Mouse (Mus musculus) cerebellum, adult 11 months (tissue): ENCODE measurements around the gene Fn1.

Experiments
- DNase-seq: peaks from one replicate; pipeline ENCODE4 v3.0.0; 2022

The Fn1 gene

DNA sequence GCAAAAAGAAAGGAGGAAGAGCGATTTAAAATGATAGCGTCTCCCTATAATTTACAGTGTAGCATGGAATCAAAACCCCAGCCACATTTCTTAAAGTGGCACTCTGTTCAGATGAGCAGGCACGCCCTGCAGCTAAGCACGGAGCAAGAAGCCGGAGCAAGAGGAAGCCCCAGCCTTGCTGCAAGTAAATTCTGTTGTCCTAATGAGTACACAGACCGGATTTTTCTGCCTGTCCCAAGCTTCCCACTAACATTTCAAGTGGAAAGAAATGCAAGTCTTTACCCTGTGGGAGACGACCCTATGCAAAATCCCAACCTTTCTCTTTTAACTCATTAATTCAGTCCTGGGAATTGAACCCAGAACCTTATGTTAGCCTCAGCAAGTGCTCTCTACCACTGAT lies 4.8 kb downstream of the Fn1 start:
- no peak for DNase-seq

DNA sequence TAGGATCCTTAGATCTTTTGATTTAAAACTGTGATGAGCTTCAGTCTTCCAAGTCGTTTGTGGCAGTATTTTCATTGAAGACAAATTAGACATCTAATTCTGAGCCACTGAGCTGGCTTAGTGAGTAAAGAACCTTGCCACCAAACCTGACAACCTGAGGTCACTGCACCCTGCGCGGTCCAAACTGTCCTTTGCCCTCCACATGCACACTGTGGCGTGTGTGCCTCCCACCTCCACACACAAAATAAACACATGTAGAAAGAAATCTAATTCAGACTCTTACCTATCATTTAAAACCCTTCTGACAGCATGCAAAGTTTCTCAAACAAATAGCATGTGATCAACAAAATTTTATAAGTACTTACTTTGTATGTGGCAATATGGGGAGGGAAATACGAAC lies 6.2 kb downstream of the Fn1 start:
- no peak for DNase-seq

DNA sequence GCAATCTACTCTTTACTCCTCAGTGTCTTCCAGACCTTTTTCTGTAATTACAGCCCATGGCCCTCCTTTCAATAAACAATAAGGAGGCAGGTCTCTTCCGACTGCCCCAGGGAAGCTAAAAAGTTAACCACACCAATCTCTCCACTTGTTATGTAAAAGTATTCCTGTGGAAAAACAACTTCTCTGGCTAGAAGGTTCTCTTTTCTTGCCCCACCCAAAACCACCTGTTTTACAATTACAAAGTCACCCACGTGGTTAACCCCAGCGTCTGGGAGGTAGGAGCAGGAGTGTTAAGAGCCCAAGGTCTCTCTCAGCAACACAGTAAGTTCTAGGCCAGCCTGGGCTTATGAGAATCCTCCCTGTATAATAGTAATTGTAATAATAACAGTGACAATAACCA lies 7.0 kb downstream of the Fn1 start:
- DNase-seq = no peak

DNA sequence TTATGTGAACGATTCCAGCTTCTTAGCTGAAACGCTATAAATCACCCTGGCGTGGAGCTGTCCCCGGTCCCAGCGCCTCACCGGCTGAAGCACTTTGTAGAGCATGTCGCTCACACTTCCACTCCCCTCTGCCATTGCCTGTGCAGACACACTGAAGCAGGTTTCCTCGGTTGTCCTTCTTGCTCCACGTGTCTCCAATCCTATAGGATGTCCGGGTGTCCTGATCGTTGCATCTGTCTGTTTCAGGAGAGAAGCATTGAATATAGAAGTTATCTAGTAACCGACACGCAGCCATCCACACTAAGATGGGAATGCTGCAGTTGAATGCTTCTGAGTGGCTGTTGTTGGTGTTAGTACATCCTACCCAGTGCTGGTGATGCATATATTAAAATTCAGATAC lies 7.5 kb downstream of the Fn1 start:
- DNase-seq = no peak

DNA sequence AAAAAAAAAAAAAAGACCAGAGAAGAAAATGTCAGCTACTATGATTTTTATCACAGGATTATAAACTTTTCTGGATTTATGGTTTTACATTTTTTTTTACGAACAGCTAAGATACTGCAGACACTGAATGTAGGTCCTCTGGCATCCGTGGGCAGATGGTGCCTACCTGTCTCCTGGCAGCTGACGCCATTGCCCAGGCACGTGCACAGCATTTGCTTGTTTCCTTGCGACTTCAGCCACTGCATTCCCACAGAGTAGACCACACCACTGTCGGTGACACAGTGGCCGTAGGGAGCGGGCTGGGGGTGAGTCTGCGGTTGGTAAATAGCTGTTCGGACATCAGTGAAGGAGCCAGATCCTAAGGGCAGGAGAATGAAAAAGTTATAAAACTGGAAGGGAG lies 10.2 kb downstream of the Fn1 start:
- no peak for DNase-seq

DNA sequence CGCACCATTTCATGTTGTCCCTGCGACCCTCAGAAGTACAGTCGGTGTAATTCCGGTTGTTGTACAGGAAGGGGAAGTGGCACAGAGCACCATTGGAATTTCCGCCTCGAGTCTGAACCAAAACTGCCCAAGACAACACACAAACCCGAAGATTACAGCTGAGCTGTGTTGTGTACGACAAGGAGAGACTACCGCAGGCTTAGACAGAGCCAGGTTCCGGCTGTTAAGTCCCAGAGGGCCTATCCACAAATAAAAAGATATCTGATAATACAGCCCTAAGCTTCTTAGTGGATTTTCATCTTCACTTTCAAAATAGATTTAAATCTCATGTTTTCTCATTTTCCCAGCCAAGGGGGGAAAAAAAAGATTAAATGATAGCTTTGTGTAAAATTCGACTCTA lies 11.8 kb downstream of the Fn1 start:
- no peak for DNase-seq

DNA sequence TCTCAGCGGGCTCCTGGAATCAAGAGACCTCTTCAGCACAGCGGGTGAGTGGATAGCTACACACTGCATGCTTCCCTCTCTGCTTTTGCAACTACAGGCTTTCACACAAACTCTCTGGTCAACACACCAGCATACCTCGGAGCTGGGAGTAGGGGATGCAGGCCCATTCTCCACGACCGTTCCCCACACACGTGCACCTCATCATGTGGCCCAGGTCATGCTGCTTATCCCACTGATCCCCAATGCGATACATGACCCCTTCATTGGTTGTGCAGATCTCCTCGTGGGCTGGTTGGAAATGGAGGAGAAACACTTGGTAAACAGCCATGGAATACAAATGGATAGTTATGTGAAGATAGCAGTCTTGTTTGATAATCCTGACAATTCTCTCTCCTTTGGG lies 12.8 kb downstream of the Fn1 start:
- no peak for DNase-seq

DNA sequence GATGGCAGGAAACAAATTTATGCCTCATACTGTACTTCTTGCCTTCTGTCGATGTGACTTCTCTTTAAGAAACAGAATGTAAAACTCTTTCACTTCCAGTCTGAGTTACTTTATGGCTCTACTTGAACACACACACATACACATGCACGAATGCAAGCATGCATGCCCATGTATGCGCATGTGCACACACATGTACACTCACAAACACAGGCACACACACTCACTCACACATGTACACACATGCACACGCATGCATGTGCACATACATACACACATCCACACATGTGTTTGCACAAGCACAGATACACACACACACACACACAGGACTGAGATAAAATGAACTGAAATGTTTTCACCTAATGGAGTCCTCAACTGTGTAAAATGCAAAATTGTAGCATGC lies 16.3 kb downstream of the Fn1 start:
- DNase-seq = no peak

DNA sequence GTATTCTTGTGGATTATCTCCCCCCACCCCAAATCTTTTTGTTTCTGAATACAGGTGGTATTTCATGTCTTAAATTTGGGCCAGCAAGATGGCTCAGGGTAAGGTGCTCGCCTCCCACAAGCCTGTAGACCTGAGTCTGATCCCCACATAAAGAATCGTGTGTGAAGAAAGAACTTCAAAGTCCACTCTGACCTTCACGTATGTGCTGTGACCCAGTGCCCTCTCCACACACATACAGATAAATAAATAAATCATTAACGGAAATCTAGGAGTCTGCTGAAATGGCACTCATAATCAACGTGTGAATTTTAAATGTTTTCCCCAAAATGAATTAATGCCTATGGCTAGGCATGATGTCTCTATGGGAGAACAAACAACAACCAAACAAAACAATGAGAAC lies 16.9 kb downstream of the Fn1 start:
- DNase-seq = no peak

DNA sequence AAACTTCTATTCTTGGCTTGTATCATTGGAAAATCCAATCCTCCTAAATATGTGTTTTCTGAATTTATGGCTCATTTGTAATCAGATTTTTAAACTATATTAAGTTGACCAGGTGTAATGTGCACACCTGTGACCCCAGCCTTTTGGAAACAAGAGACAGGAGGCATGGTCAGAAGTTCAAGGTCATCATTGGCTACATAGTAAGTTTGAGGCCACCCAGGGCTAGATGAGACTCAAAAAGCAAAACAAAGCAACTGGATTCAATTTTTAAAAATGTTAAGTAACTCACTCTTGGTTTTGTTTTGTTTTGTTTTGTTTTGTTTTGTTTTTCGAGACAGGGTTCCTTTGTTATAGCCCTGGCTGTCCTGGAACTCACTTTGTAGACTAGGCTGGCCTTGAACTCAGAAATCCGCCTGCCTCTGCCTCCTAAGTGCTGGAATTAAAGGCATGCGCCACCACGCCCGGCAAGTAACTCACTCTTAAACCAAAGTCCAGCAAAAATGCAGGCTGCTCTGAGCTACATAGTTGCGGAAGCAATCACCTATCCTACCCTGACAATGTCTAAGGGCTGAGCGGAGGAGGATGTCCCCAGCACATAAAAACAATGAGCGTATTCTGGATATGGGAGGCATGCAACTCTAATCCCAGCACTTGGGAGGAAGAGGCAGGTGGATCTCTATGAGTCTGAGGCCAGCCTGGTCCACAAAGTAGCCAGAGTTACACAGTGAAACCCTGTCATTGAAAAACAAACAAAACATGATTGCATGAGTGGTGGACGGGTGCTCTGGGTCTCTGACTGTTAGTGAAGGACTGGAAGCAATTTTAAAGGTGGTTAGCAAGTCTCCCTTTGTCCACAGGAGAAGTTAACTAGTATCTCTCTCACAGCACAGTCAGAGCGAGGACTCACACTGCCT lies 17.6 kb downstream of the Fn1 start:
- no peak for DNase-seq

DNA sequence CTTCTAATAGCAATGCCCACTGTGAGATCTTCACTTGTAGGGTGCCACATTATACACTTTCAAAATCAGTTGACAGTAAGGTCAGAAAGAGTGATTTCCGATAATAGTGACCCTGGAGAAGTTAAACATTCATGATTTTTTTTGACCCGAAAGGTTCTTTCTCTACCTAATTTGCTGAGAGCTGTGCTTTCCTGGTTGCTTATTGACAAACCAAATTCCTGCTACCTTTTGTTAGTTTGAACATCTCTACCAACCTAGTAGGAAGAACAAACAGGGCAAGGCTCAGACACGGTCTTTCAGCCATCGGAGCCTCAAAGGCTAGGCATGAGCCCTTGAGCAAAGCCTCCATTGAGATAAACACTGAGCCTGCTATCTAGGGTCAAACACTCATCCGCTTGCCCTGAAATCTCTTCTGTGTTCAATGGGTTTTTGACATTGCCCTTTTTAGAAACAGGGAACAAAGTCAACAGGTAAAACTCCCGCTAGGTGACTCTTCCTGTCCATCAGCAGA lies 18.5 kb downstream of the Fn1 start:
- no peak for DNase-seq

DNA sequence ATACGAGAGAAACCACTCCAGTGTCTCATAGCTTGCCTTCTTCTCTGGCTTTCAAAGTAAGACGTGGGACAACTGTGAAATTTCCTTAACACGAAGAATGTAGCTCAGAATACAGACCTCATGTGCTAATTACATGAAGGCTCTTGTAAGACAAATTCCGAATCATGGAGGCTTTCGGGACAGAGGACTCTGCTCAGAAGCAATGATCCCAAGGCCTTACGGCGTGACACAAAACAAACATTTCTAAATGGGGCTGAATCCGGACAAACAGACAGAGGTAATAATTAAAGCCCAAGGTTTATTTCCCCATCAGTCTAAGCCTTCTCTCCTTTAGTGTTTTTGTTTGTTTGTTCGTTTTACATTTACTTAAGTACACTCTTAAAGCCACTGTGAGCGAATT lies 20.6 kb downstream of the Fn1 start:
- DNase-seq = no peak

DNA sequence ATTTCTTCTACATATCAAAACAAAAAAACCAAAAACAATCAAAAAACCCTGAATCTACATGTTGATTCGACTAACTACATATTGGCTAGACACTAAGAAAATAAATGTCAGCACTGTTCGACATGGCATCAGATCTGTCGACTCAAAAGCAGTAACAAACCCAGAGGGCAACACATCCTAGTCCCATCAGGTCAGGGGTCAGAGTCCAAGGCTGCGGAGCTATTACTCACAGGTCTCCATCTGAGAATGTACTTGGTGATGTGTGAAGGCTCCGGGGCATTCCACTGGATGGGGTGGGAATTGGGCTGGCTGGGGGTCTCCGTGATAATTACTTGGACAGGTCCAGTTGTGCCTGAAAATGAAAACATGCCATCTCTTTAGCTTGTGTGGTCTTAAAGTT lies 21.2 kb downstream of the Fn1 start:
- DNase-seq = no peak

DNA sequence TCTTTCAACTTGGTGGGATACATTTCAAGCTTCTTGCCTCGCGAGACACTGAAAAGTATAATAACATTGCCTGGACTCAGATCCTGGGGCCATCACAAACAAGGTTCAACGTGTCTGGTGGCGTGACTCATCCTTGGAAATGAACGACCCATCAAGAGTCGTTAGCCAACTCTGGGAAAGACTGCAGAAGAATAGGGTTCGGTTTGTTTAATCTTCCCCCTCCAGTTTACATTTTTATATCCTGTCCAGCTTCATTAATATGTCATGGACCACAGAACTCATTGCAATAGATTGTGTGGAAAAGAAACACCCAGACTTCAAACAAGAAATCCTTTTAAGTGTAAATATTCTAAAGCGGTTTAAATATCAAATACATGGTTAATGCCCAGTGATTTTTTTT lies 22.8 kb downstream of the Fn1 start:
- DNase-seq = no peak

DNA sequence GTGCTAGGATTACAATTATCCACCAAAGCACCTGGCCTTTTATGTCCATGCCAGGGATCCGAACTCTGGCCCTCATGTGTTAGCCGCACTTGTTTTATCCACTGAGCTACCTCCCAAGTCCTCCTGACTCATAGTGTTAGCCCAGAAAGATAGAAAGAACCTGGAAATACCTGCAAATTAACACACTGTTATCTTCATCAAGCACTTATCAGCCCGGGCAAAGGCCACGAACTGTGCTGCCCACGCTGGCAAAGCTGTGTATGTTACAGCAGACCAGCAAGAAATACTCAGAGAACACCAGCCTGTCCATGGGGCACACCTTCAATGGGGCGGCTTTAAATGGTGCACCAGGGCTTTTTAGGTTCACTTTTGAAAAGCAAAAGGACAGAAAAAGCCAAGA lies 29.4 kb downstream of the Fn1 start:
- DNase-seq = no peak

DNA sequence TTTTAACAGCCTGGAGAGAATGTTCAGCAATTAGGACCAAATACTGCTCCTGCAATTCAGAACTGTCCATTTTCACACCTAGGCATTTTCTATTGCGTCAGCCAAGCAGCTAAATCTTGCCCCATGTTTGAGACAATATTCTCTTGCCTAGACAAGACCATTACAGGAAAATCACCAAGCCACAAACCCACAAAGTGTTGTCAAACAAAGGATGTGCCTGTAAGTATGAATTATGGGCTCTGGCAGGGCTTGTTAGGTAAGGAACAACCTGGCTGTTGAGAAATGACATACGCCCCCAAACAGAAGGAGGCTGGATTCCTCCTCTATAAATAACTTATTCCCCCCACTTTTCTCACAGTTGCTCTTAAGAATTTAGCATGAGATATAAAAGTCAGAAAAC lies 31.5 kb downstream of the Fn1 start:
- DNase-seq = no peak

DNA sequence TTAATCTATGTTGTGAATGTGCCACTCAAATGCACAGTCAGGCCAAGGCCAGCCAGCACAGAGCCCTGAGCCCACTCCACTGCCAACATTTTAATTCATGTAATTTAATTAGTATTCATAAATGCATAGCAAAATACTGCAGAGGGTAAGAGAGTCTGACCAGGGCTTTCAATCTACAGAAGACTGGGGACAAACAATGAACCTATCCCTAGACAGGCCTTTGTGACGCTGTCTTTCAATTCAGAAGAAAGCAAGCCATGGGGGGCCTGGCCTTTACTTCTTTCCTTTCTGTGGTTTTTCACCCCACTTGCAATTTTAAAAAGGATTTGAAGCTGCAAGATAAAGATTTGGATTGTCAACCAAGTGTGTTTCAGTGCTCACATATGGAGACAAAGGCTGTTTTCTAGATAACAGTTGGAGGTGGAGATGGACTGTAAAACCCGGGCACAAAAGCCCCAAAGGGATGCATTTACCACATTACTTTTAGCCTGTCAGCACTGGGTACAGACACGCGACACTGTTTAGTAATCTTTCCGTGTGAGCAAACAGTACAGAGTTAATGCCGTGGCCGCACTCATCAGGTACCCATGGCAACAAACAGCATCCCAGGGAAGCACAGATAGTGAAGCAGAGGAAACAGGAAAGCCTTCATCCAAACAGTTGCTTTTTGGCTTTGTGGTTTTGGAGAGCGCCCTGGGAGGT lies 38.3 kb downstream of the Fn1 start:
- DNase-seq = no peak

DNA sequence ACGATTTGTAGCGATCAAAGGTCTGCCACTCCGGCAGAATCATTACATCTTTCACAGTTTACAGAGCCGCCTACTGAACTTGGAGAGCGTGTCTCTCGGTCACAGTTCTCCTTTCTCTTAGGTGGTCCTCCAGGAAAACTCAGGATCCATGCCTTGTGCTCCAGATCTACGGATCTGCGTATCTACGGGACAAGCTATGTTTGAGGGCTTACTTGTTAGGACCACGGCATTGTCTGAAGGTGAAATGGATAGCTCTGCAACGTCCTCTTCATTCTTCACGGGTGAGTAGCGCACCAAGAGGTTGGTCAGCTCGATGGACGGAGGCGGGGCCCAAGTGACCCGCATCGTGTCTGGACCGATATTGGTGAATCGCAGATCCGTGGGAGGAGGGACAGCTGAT lies 40.7 kb downstream of the Fn1 start:
- DNase-seq = no peak

DNA sequence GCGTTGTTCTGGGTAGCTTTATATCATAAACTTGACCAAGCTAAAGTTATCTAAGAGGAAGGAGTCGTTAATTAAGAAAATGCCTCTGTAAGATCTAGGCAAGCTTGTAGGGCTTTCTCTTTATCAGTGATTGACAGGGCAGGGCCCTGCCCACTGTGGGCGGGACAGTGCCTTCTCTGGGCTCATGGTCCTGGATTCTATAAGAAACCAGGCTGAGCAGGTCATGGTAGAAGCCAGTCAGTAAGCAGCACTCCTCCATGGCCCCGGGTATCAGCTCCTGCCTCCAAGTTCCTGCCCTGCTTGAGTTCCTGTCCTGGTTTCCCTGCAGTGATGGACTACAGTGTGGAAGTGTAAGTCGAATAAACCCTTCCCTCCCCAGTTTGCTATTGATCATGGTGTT lies 43.1 kb downstream of the Fn1 start:
- no peak for DNase-seq

DNA sequence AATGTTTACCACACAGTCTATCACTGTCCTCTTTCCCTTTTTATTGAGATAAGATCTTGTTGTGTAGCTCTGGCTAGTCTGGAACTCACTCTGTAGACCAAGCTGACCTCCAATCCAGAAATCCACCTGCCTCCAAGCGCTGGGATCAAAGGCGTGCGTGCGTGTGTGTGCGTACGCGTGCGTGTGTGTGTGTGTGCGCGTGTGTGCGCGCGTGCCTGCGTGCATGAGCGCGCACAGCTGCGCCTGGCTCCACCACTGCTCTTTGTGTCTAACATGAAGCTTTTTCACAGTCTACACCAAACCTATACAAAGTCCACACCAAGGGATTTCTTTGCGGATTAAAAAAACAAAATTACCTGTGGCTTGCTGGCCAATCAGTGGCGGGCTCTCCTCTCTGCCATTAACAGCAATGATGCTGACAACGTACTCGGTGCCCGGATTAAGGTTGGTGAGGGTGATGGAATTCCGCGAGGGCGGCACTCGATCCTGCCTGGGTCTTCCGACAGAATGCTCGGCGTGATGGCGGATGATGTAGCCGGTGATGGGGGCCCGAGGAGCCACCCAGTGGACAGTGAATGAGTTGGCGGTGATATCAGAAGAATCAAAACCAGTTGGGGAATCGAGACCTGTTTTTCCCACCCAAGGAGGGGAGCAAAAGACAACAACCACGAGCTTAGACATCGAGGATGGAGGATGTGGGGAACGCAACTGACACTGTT lies 43.8 kb downstream of the Fn1 start:
- DNase-seq = no peak

DNA sequence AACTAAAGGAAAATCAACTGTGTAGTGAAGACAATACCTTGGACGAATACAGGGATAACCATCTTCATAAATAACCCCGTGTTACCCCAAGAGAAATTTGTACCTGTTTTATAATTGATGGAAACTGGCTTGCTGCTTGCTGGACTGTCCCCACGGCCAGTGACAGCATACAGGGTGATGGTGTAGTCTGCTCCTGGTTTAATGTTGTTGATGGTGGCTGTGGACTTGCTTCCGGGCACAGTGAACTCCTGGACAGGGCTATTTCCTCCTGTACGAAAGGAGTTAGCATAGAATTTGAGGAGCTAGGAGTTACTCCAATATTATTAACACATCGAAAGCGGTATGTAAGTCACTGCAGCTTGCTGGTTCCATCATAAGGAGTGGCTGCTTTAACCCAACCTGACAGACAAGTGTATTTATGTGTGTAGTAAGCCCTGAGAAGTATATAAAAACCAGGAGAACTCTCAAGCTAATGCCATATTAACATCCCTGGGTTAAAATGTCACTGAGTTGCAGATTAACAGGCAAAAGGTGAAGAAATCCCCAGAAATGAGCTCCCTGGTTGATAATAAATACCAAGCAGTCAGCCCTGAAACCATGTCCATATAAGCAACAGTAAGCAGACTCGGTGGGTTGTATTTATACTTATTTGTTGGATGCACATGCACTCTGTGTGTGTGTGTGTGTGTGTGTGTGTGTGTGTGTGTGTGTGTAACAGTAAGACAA lies 46.2 kb downstream of the Fn1 start:
- DNase-seq = no peak

DNA sequence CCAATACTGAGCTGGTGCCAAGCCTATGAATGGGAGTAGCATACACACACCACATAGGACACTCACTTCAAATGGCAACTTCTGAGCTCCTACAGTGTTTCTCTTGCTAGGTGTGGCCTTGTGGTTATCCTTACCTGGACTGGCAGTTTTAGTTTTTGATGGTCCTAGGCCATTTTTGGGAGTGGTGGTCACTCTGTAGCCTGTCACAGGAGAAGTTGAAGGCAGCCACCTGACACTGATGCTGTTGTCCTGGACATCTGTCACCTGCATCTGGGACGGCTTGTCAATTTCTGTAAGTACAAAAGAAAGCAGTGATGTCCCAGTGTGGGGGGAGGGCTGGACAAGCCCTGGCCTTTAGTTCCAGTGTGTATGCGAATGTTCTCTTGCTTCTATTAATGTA lies 47.2 kb downstream of the Fn1 start:
- no peak for DNase-seq

DNA sequence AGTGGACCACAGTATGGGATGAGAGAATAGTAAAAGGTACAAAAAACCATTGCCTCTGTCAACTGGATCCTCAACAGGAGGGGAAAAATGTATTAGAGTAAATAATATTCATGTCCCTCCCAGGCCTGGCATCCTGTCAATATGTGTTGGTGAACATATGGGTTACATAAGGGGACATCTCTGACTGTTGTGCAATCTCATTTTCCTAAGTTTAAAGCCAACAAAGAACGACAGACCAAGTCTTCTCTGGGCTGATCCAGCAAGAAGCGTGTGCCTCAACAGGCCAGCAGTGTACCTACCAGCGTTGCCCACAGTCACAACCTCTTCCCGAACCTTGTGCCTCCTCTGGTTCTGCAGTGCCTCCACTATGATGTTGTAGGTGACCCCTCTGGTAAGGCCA lies 57.6 kb downstream of the Fn1 start:
- DNase-seq = no peak
